ENCODE assay signal across 25 mouse cellular contexts in the genomic region with DNA sequence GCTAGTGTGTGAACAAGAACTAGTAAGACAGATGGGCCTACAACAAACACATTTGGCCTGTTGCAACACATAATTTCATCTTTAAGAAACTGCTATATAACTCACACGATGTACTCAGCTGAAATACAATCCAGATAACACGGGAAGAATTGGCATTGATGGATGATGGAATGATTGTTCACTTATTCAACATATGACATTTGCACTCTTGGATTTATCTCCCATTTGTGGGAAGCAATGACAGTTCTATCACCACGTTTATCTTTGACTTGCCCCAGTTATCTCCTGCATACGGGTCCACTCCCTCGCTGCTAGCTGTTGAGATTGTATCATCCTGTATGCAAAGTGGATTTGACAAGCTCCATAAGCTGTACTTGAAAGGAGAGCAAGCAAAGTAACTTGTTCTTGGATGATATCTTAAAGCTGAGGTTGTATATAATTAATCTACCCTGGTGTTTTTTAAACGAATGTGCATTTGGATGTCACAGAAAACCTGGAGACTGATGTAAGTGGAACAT.
"Had no signal": no experiment of that assay in that cellular context is flagged by ENCODE, and none has a peak within 500 bp of the region (broad histone marks: within the 10 kb centered on the region; RNA-seq: fewer than 3 reads in every experiment).

No protein-coding gene starts in this region.

- H3K9ac ChIP-seq: heart, embryonic 12.5 days; hindbrain, embryonic 13.5 days; hindbrain, embryonic 15.5 days; kidney, embryonic 15.5 days; limb, embryonic 12.5 days; limb, embryonic 15.5 days; liver, embryonic 12.5 days had no signal

- H3K4me3 ChIP-seq: gastrocnemius, adult 2 months; heart, embryonic 10.5 days; heart, embryonic 12.5 days; hindbrain, embryonic 13.5 days; hindbrain, embryonic 15.5 days; kidney, embryonic 15.5 days; limb, embryonic 12.5 days; limb, embryonic 15.5 days; liver, embryonic 12.5 days had no signal

- H3K27me3 ChIP-seq: heart, embryonic 12.5 days; hindbrain, embryonic 13.5 days; hindbrain, embryonic 15.5 days; kidney, embryonic 15.5 days; limb, embryonic 12.5 days; limb, embryonic 15.5 days; liver, embryonic 12.5 days had no signal

- H3K4me2 ChIP-seq: heart, embryonic 12.5 days; hindbrain, embryonic 13.5 days; hindbrain, embryonic 15.5 days; kidney, embryonic 15.5 days; limb, embryonic 12.5 days; limb, embryonic 15.5 days; liver, embryonic 12.5 days had no signal

- H3K27ac ChIP-seq: gastrocnemius, adult 2 months; heart, embryonic 10.5 days; hindbrain, embryonic 13.5 days; hindbrain, embryonic 15.5 days; hindbrain, postnatal 0 days; kidney, embryonic 15.5 days; kidney, postnatal 0 days; limb, embryonic 12.5 days; limb, embryonic 15.5 days; liver, embryonic 12.5 days had no signal

- DNase-seq: gastrocnemius, adult 2 months; gastrocnemius, postnatal 10 days; gastrocnemius, postnatal 25 days; heart, adult 18-20 months; heart, postnatal 10 days; heart, postnatal 36 days; kidney, adult 11 months; kidney, adult 2 months; kidney, adult 9 months; kidney, postnatal 14 days; kidney, postnatal 36 days; layer of hippocampus, adult 9-11 months; layer of hippocampus, postnatal 36 days; left cerebral cortex, postnatal 4 days had no signal

- H3K36me3 ChIP-seq: heart, embryonic 10.5 days; heart, embryonic 12.5 days; hindbrain, embryonic 13.5 days; hindbrain, embryonic 15.5 days; kidney, embryonic 15.5 days; limb, embryonic 12.5 days; limb, embryonic 15.5 days; liver, embryonic 12.5 days had no signal

- H3K4me1 ChIP-seq: heart, embryonic 10.5 days; heart, embryonic 12.5 days; hindbrain, embryonic 13.5 days; hindbrain, embryonic 15.5 days; kidney, embryonic 15.5 days; limb, embryonic 12.5 days; limb, embryonic 15.5 days; liver, embryonic 12.5 days had no signal

- ATAC-seq: hindbrain, postnatal 0 days; intestine, embryonic 16.5 days; liver, embryonic 12.5 days had no signal

- H3K9me3 ChIP-seq: heart, embryonic 10.5 days; heart, embryonic 12.5 days; hindbrain, embryonic 13.5 days; hindbrain, embryonic 15.5 days; kidney, embryonic 15.5 days; limb, embryonic 12.5 days; limb, embryonic 15.5 days; liver, embryonic 12.5 days had no signal
